Mouse (Mus musculus) embryonic fibroblast, embryonic 13.5 days (primary cell): ENCODE results near the gene Ms4a6b. TPM values are rescaled to one million over a fixed set of nuclear protein-coding genes. Genes with fewer than 3 reads are reported as not detected.
"Not testable (repeated sequence)": the region's sequence is repeated elsewhere in the genome, so short reads cannot be mapped to it uniquely, and the experiment has no call there.

Experiments used
- H3K27ac ChIP-seq: 2 replicates; pipeline ENCODE4 v1.5.1; 2012; ENCODE audit warnings: low read length, control low read depth, inconsistent platforms; ENCODE audit not compliant: insufficient read depth
- H3K4me1 ChIP-seq: 2 replicates; pipeline ENCODE4 v1.6.1; 2011; ENCODE audit warnings: low read length; ENCODE audit not compliant: control insufficient read depth, insufficient read depth
- H3K4me3 ChIP-seq: 2 replicates; pipeline ENCODE4 v1.5.1; 2011; ENCODE audit warnings: mild to moderate bottlenecking, control low read depth, low read length; ENCODE audit not compliant: insufficient read depth
- CTCF ChIP-seq: IDR thresholded peaks from 2 replicates; pipeline ENCODE4 v1.5.1; 2011; ENCODE audit warnings: mild to moderate bottlenecking, control low read depth, low read length, moderate library complexity, borderline replicate concordance; ENCODE audit not compliant: insufficient read depth
- POLR2A ChIP-seq: IDR thresholded peaks from 2 replicates; pipeline ENCODE4 v1.6.1; 2011; ENCODE audit warnings: low read depth, mild to moderate bottlenecking, control low read depth, low read length, moderate library complexity
- polyA plus RNA-seq: library from polyadenylated mRNA; stranded (reverse); fragments of >200 nt; gene quantifications from 2 replicates; pipeline ENCODE4 v1.2.4, GENCODE M21; 2011; ENCODE audit warnings: low read depth; ENCODE audit not compliant: missing spikeins, insufficient read length

The Ms4a6b gene
- polyA plus RNA-seq, 1 experiment: 1.1 TPM

GRCm38 (mm10) chr19:11520146-11520545 lies 3.8 kb downstream of the Ms4a6b start:
- no peak overlapping the region for H3K27ac ChIP-seq
- TF ChIP-seq POLR2A (no peak), CTCF (no peak)
- H3K4me1 ChIP-seq: no peaks in the 10 kb centered on the region
- no peak overlapping the region for H3K4me3 ChIP-seq

DNA sequence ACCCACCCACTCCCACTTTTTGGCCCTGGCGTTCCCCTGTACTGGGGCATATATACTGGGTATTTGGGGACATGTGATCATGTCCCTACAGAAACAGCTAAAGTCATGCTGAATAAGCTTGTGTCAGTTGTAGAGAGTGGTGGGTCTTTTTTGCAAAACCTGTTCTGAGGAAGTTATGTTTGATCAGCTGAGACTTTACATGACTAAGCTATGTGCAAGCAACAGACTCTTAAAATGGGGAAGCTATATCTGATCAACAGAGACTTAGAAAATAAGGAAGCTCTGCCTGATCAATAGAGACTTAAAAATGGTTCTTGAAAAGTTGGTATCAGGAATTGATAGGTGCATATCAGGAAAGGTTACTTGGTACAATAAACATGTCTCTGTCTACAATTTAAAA lies 17.1 kb downstream of the Ms4a6b start:
- H3K27ac ChIP-seq: no peak overlapping the region
- H3K4me3 ChIP-seq: no peak overlapping the region
- no peaks in the 10 kb centered on the region for H3K4me1 ChIP-seq
- TF ChIP-seq POLR2A (no peak), CTCF (no peak)

- Histone ChIP-seq H3K27ac (no peak overlapping the region), H3K4me3 (no peak overlapping the region)
- TF ChIP-seq POLR2A (no peak), CTCF (no peak)
Measured at GRCm38 (mm10) chr19:11533888-11534445, 17.7 kb downstream of the Ms4a6b start.

DNA sequence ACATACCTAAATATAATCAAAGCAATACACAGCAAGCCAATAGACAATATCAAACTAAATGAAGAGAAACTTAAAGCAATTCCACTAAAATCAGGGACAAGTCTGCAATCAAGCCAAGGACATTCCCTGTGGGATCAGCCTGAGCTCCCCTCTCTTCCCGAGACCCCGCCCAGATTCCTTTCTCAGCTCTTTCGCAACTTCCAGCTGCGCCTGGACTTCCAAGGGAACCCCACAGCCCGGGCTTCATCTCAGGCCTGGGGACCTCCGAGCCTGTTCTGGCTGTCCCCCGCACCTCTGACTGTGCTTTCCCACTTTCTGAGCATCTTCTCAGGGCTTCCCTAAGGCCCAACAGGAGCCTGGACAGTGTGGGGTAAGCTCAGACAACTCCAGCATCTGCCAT lies 20.3 kb downstream of the Ms4a6b start, which contains the start of gene Ms4a4d:
Ms4a4d (plus strand) TSS at position 209 of the 400 bp plus-strand sequence.
- Histone ChIP-seq H3K4me1 (no peaks in the 10 kb centered on the region), H3K27ac (no peak within 1 kb of the TSS), H3K4me3 (no peak within 1 kb of the TSS)
- TF ChIP-seq POLR2A: no peak
- TF ChIP-seq CTCF: no peak

More at GRCm38 (mm10) chr19:11533888-11534445, 17.7 kb downstream of the Ms4a6b start:
- H3K4me1 ChIP-seq: no peaks in the 10 kb centered on the region

GRCm38 (mm10) chr19:11537336-11537735 lies 21.0 kb downstream of the Ms4a6b start:
- Histone ChIP-seq H3K4me1 (no peaks in the 10 kb centered on the region), H3K4me3 (no peak overlapping the region), H3K27ac (no peak overlapping the region)
- TF ChIP-seq CTCF (no peak), POLR2A (no peak)

GRCm38 (mm10) chr19:11540166-11540821 lies 24.0 kb downstream of the Ms4a6b start:
- not testable (repeated sequence) for H3K4me1 ChIP-seq, H3K27ac ChIP-seq, H3K4me3 ChIP-seq

- not testable (repeated sequence) for H3K27ac ChIP-seq, H3K4me1 ChIP-seq, H3K4me3 ChIP-seq
Measured at GRCm38 (mm10) chr19:11544383-11544782, 28.1 kb downstream of the Ms4a6b start.

DNA sequence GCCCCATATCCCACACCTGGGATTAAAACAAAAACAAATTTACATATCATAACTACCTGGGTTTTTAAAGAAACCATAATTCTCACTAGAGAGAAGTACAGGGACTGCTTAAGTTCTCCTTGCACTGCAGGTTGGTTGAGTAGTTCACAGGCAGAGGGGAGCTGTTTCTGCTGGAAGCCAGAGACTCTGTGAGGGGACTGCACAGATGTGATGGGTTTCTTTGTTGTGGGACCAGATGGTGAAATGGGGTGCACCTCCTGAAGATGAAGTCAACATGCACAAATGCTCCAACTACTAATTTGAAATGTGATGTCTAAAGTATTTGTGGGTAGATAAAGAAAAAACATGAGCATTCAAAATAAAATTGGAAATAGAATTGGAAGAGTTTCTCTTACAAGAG lies 31.6 kb downstream of the Ms4a6b start:
- Histone ChIP-seq H3K4me3 (no peak overlapping the region), H3K4me1 (no peaks in the 10 kb centered on the region), H3K27ac (no peak overlapping the region)
- TF ChIP-seq CTCF: no peak
- no peak for TF ChIP-seq POLR2A

DNA sequence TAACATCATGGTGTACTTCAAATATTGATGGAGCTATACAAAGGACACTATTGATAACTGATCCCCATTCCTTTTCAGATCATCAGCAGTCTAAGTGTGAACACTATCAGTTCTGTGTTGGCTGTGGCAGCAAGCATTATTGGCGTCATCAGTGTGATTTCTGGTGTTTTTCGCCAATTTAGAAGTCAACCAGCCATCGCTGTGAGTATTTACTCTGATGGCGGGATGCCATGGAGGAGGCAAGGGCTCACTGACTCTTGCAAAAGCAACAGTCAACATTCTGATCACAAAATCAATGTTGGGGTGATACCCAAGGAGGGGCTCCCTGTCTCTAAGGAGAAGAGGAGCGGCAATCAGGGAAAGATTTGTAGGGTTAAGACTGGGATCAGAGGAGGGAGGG lies 38.4 kb downstream of the Ms4a6b start:
- Histone ChIP-seq H3K27ac (no peak overlapping the region), H3K4me3 (no peak overlapping the region), H3K4me1 (no peaks in the 10 kb centered on the region)
- TF ChIP-seq CTCF (no peak), POLR2A (no peak)

DNA sequence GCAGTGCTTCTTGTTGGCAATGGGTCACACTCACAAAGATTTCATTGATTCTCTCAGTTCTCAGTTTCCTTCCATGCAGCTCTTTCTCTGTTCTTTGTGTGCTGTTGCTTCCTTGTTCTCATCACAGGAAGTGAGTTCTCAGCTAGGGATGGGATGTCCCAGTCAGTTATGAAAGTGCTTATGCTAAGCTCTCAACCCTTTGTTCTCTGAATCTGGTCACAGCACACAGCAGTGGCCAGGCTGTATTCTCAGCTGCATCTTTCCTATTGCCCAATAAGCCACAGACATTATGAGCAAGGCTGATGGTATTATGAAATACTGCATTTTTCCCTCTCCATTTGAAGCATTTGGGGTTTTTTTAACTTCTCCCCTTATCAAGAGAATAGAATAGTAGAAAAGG lies 43.2 kb downstream of the Ms4a6b start:
- not testable (repeated sequence) for H3K27ac ChIP-seq, H3K4me1 ChIP-seq, H3K4me3 ChIP-seq

- H3K4me1 ChIP-seq: no peaks in the 10 kb centered on the region
Measured at GRCm38 (mm10) chr19:11574965-11575364, 58.7 kb downstream of the Ms4a6b start.

More at GRCm38 (mm10) chr19:11574965-11575364, 58.7 kb downstream of the Ms4a6b start:
- no peak for TF ChIP-seq POLR2A
- no peak for TF ChIP-seq CTCF
- no peak overlapping the region for H3K27ac ChIP-seq
- H3K4me3 ChIP-seq: no peak overlapping the region

Other genes with a start within 250 kb of the Ms4a6b start
- not detected in 2 replicates for gene Ms4a5, start 232.6 kb upstream of the Ms4a6b start, polyA plus RNA-seq
- gene Ms4a14, start 202.1 kb upstream of the Ms4a6b start, polyA plus RNA-seq: 0.37 TPM in 1 of 2 replicates, not detected in the other
- 0.55 and 5.0 TPM in 2 replicates for gene Ms4a7, start 180.4 kb upstream of the Ms4a6b start, polyA plus RNA-seq
- not detected in 2 replicates for gene Ms4a4a, start 141.0 kb upstream of the Ms4a6b start, polyA plus RNA-seq
- gene Ms4a4c, start 111.7 kb upstream of the Ms4a6b start, polyA plus RNA-seq: not detected in 2 replicates
- not detected in 2 replicates for gene Ms4a4b, start 73.0 kb upstream of the Ms4a6b start, polyA plus RNA-seq
- gene Ms4a6c, start 47.1 kb upstream of the Ms4a6b start, polyA plus RNA-seq: 3.0 TPM in 1 of 2 replicates, not detected in the other
- gene Gm8369, start 30.6 kb upstream of the Ms4a6b start, polyA plus RNA-seq: not detected in 2 replicates
- gene Ms4a4d, start 20.3 kb downstream of the Ms4a6b start, polyA plus RNA-seq: 0.43 and 1.0 TPM in 2 replicates
- 0.67 and 2.2 TPM in 2 replicates for gene Ms4a6d, start 88.3 kb downstream of the Ms4a6b start, polyA plus RNA-seq
- not detected in 2 replicates for gene Ms4a2, start 107.2 kb downstream of the Ms4a6b start, polyA plus RNA-seq
- not detected in 2 replicates for gene Ms4a3, start 124.3 kb downstream of the Ms4a6b start, polyA plus RNA-seq
- gene Oosp2, start 144.0 kb downstream of the Ms4a6b start, polyA plus RNA-seq: not detected in 2 replicates
- not detected in 2 replicates for gene Oosp1, start 174.6 kb downstream of the Ms4a6b start, polyA plus RNA-seq
- not detected in 2 replicates for gene Oosp3, start 180.5 kb downstream of the Ms4a6b start, polyA plus RNA-seq
- gene Gif, start 231.0 kb downstream of the Ms4a6b start, polyA plus RNA-seq: not detected in 2 replicates